Mouse (Mus musculus): ENCODE measurements around the gene Tgfbr3. TPM values are rescaled to one million over a fixed set of nuclear protein-coding genes. Genes with fewer than 3 reads are reported as not detected.
A peak's percentile ranks its signal among the peaks of the same experiment; 100 is the strongest.

The Tgfbr3 gene
- polyA plus RNA-seq, 1 experiment from 2014 or later = 24.4 TPM

DNA sequence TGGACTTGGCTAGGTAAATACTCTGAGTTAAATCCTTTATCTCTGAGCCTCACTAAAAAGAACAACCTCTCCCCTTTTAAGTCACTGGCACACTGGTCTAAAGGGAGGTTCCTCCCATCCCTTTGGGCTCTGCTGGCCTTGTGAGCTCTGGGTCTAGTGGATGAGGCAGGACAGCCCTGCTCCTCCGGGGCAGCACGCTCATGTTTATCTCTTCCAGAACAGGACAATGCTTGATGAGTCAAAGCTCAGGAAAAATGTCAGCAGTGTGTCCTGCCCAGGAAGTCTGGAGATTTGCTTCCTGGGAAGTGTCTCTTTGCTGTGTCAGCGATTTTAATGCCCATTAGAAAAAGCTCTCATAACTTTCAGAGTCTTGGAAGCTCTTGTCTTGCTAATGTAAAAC is 177.6 kb downstream of the Tgfbr3 start:
- DNase-seq (ENCODE audit: low spot score) (no peak), ATAC-seq (replicated peaks; ENCODE audit: low FRiP score, low TSS enrichment, low read depth) (no peak)
- no peak overlapping the region for H3K4me3 ChIP-seq (ENCODE audit: low read depth, low read length)
- no peak overlapping the region for H3K4me2 ChIP-seq (ENCODE audit: low read length)
- H3K27ac ChIP-seq (ENCODE audit: low read depth) = peak overlapping the region; percentile 54
- no peak overlapping the region for H3K9ac ChIP-seq (ENCODE audit: low read length)
- peaks cover 29% of the 10 kb centered on the region for H3K36me3 ChIP-seq (ENCODE audit: control insufficient read depth, insufficient read depth, low read length)
- WGBS = 18% methylated on average over 3 of the region's 3 CpGs
- H3K27me3 ChIP-seq (replicated peaks; ENCODE audit: control insufficient read depth, insufficient read depth, low read length) = no peaks in the 10 kb centered on the region
- H3K9me3 ChIP-seq (ENCODE audit: control insufficient read depth, low read length) = no peaks in the 10 kb centered on the region
- peaks cover 34% of the 10 kb centered on the region for H3K4me1 ChIP-seq (replicated peaks; ENCODE audit: control insufficient read depth, insufficient read depth, low read length)

DNA sequence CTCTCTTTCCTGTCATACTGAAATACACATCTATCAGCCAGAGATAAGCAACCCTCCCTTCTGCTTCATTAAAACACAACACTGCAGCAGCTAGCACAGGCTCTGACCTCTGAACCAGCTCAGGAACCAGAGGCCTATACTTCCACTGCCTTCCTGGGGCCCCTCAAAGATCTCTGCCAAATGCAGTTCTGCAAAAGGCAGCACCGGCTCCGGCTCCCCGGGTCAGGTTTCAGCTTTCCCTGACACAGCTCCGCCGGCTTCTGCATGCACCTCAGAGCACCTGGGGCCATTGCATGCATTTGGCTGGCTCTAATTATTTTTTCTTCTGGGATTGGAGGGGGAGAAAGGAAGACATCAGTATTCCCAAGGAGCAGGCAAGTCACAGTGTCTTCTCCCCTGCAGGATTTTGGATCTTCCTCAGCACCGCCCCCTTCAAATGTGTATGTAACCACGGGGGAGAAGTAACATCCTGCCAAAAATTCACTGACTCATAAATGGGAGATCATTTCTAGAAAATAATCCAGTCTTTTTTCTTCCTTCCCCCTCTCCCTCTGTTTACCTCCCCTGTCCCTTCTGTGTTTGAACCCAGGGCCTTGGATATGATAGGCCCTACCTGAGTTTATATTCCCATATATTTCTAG is 178.4 kb downstream of the Tgfbr3 start:
- peak overlapping the region; percentile 79 for H3K27ac ChIP-seq (ENCODE audit: low read depth)
- no peaks in the 10 kb centered on the region for H3K27me3 ChIP-seq (replicated peaks; ENCODE audit: control insufficient read depth, insufficient read depth, low read length)
- H3K4me1 ChIP-seq (replicated peaks; ENCODE audit: control insufficient read depth, insufficient read depth, low read length) = peaks cover 34% of the 10 kb centered on the region
- peaks cover 23% of the 10 kb centered on the region for H3K36me3 ChIP-seq (ENCODE audit: control insufficient read depth, insufficient read depth, low read length)
- H3K9me3 ChIP-seq (ENCODE audit: control insufficient read depth, low read length) = no peaks in the 10 kb centered on the region
- 14% methylated on average over 7 of the region's 7 CpGs for WGBS
- peak; percentile 63 for DNase-seq (ENCODE audit: low spot score)
- peak overlapping the region; percentile 15; the same call in 1 of the 2 replicates for H3K4me2 ChIP-seq (ENCODE audit: low read length)
- H3K4me3 ChIP-seq (ENCODE audit: low read depth, low read length) = no peak overlapping the region
- ATAC-seq (replicated peaks; ENCODE audit: low FRiP score, low TSS enrichment, low read depth) = peak; percentile 34; the same call in 1 of the 2 replicates
- no peak overlapping the region for H3K9ac ChIP-seq (ENCODE audit: low read length)

DNA sequence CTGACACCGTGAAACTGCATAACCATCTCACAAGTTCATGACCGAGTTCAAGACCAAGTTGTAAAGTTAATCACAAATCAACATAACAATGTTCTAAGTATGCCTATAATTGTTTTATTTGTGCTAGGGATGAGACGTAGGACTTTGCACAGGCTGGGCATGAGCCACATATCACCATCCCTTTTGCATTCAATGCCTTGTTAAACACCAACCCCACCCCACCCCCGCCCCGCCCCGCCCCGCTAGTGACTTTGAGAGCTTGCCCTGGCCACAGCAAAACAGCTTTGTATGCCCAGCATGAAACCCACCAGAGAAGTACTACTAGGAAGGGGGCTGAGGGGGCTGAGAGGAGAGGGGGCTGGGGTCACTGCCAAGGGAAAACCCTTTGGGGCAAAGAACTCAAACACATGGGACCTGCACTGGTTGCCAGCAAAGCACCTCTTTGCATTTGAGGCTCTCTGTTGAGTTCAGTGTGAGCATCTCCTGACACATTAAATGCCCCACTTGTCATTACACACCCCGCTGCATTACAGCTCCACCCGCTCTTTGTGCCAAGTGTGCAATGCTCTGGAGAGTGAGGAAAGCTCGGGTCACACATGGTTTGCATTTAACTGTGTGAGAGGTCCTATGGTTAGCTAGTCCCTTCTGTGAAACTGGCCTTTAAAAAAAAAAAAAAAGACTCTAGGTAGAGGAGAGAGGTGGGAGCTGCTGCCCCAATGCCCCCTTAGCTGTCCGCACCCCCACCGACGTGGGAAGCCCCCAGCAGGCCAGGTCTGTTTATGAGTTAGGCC is 179.1 kb downstream of the Tgfbr3 start:
- Histone ChIP-seq H3K9ac (ENCODE audit: low read length) (no peak overlapping the region), H3K27me3 (replicated peaks; ENCODE audit: control insufficient read depth, insufficient read depth, low read length) (no peaks in the 10 kb centered on the region)
- DNase-seq (ENCODE audit: low spot score) = no peak

DNA sequence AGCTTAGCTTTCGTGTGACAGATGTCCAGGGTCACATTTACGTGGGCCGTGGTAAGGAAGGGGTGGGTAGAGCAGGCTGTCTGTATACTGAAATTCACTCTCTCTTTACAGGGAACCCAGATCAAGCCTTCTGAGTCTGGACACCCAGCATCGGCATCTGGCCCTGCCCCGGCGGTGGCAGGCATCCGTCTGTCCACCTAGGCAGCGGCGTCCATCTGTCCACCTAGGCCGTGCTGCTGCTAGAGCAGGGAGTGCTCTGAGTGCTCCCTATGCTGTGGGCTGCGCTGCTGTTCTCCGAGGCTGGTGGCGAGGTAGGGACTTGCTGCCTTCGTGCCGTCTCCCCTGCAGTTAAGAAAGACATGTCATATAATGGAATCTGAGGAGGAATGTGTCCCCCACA is 180.0 kb downstream of the Tgfbr3 start:
- H3K27me3 ChIP-seq (replicated peaks; ENCODE audit: control insufficient read depth, insufficient read depth, low read length) = no peaks in the 10 kb centered on the region
- H3K9me3 ChIP-seq (ENCODE audit: control insufficient read depth, low read length) = no peaks in the 10 kb centered on the region
- DNase-seq (ENCODE audit: low spot score) = no peak
- peaks cover 23% of the 10 kb centered on the region for H3K36me3 ChIP-seq (ENCODE audit: control insufficient read depth, insufficient read depth, low read length)
- H3K4me1 ChIP-seq (replicated peaks; ENCODE audit: control insufficient read depth, insufficient read depth, low read length) = peaks cover 34% of the 10 kb centered on the region
- ATAC-seq (replicated peaks; ENCODE audit: low FRiP score, low TSS enrichment, low read depth) = no peak
- no peak overlapping the region for H3K4me3 ChIP-seq (ENCODE audit: low read depth, low read length)
- H3K27ac ChIP-seq (ENCODE audit: low read depth) = no peak overlapping the region
- no peak overlapping the region for H3K9ac ChIP-seq (ENCODE audit: low read length)
- WGBS = 82% methylated on average over 15 of the region's 15 CpGs
- H3K4me2 ChIP-seq (ENCODE audit: low read length) = no peak overlapping the region

More for the DNA sequence above, 179.1 kb downstream of the Tgfbr3 start:
- Histone ChIP-seq H3K4me3 (ENCODE audit: low read depth, low read length) (no peak overlapping the region), H3K36me3 (ENCODE audit: control insufficient read depth, insufficient read depth, low read length) (peaks cover 23% of the 10 kb centered on the region), H3K27ac (ENCODE audit: low read depth) (peak overlapping the region; percentile 79), H3K4me1 (replicated peaks; ENCODE audit: control insufficient read depth, insufficient read depth, low read length) (peaks cover 34% of the 10 kb centered on the region), H3K9me3 (ENCODE audit: control insufficient read depth, low read length) (no peaks in the 10 kb centered on the region), H3K4me2 (ENCODE audit: low read length) (no peak overlapping the region; the same call in 1 of the 2 replicates)
- ATAC-seq (replicated peaks; ENCODE audit: low FRiP score, low TSS enrichment, low read depth) = peak; percentile 2; the same call in 1 of the 2 replicates
- 46% methylated on average over 13 of the region's 13 CpGs for WGBS

GRCm38 (mm10) chr5:107106793-107107192 is 182.6 kb downstream of the Tgfbr3 start:
- Histone ChIP-seq H3K9ac (ENCODE audit: low read length) (no peak overlapping the region), H3K27ac (ENCODE audit: low read depth) (peak overlapping the region; percentile 66), H3K27me3 (replicated peaks; ENCODE audit: control insufficient read depth, insufficient read depth, low read length) (no peaks in the 10 kb centered on the region), H3K4me3 (ENCODE audit: low read depth, low read length) (no peak overlapping the region), H3K4me1 (replicated peaks; ENCODE audit: control insufficient read depth, insufficient read depth, low read length) (peaks cover 27% of the 10 kb centered on the region), H3K36me3 (ENCODE audit: control insufficient read depth, insufficient read depth, low read length) (peaks cover 18% of the 10 kb centered on the region), H3K9me3 (ENCODE audit: control insufficient read depth, low read length) (no peaks in the 10 kb centered on the region), H3K4me2 (ENCODE audit: low read length) (no peak overlapping the region)
- 39% methylated on average over 12 of the region's 12 CpGs for WGBS
- ATAC-seq (replicated peaks; ENCODE audit: low FRiP score, low TSS enrichment, low read depth) (no peak), DNase-seq (ENCODE audit: low spot score) (no peak)

DNA sequence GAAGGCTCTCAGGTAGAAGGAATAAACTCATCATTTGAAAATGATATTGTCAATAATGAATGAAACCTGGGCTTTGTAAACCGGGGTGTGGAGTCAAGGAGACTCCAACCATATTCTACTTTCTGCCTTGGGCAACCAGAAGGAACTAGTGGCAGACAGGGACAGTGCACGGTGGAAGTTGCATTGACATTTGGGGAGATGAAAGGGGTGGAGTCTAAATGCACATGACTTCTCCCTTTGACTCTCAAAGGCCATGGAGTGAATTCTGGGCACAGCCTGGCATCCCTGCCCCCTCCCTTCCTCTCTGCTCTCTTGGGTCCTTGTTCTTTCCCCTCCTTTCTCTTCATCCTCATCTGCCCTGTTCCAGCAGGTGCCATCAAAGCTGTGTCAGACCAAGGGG is 183.3 kb downstream of the Tgfbr3 start:
- ATAC-seq (replicated peaks; ENCODE audit: low FRiP score, low TSS enrichment, low read depth) = no peak
- DNase-seq (ENCODE audit: low spot score) = no peak

DNA sequence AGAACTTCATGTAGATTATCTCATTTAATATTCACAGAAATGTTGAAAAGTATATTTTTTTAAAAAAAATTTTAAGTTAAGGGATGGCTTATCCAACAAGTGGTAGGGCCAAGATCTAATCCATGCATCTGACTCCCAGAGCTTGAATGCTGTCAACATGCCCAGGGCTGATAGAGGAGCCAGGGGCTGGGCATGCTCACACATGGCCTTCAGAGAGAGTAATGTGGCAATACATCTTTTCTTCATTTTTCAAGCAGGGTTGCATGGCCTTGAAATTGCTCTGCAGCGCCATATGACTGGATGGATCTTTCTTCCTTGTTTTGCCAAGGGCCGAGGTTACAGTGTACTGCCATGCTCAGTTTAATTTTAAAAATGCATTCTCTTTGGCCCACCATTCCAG is 185.8 kb downstream of the Tgfbr3 start:
- Histone ChIP-seq H3K27ac (ENCODE audit: low read depth) (no peak overlapping the region), H3K4me2 (ENCODE audit: low read length) (no peak overlapping the region), H3K4me3 (ENCODE audit: low read depth, low read length) (no peak overlapping the region), H3K4me1 (replicated peaks; ENCODE audit: control insufficient read depth, insufficient read depth, low read length) (peaks cover 13% of the 10 kb centered on the region; the same call in 1 of the 2 replicates), H3K27me3 (replicated peaks; ENCODE audit: control insufficient read depth, insufficient read depth, low read length) (no peaks in the 10 kb centered on the region), H3K9me3 (ENCODE audit: control insufficient read depth, low read length) (no peaks in the 10 kb centered on the region), H3K36me3 (ENCODE audit: control insufficient read depth, insufficient read depth, low read length) (peaks cover 7% of the 10 kb centered on the region), H3K9ac (ENCODE audit: low read length) (no peak overlapping the region)
- no peak for DNase-seq (ENCODE audit: low spot score)
- ATAC-seq (replicated peaks; ENCODE audit: low FRiP score, low TSS enrichment, low read depth) = no peak
- WGBS = 91% methylated on average over 2 of the region's 2 CpGs

More for the DNA sequence above, 183.3 kb downstream of the Tgfbr3 start:
- Histone ChIP-seq H3K4me1 (replicated peaks; ENCODE audit: control insufficient read depth, insufficient read depth, low read length) (peaks cover 23% of the 10 kb centered on the region), H3K9me3 (ENCODE audit: control insufficient read depth, low read length) (no peaks in the 10 kb centered on the region), H3K27ac (ENCODE audit: low read depth) (no peak overlapping the region), H3K4me3 (ENCODE audit: low read depth, low read length) (no peak overlapping the region), H3K4me2 (ENCODE audit: low read length) (no peak overlapping the region), H3K9ac (ENCODE audit: low read length) (no peak overlapping the region), H3K27me3 (replicated peaks; ENCODE audit: control insufficient read depth, insufficient read depth, low read length) (no peaks in the 10 kb centered on the region), H3K36me3 (ENCODE audit: control insufficient read depth, insufficient read depth, low read length) (peaks cover 18% of the 10 kb centered on the region)
- 87% methylated on average over 2 of the region's 2 CpGs for WGBS

GRCm38 (mm10) chr5:107102916-107103315 is 186.5 kb downstream of the Tgfbr3 start:
- 67% methylated on average over 4 of the region's 4 CpGs for WGBS
- Histone ChIP-seq H3K4me2 (ENCODE audit: low read length) (no peak overlapping the region), H3K27me3 (replicated peaks; ENCODE audit: control insufficient read depth, insufficient read depth, low read length) (no peaks in the 10 kb centered on the region)

More at GRCm38 (mm10) chr5:107102916-107103315, 186.5 kb downstream of the Tgfbr3 start:
- peaks cover 13% of the 10 kb centered on the region; the same call in 1 of the 2 replicates for H3K4me1 ChIP-seq (replicated peaks; ENCODE audit: control insufficient read depth, insufficient read depth, low read length)
- no peak overlapping the region for H3K4me3 ChIP-seq (ENCODE audit: low read depth, low read length)
- no peak for ATAC-seq (replicated peaks; ENCODE audit: low FRiP score, low TSS enrichment, low read depth)
- DNase-seq (ENCODE audit: low spot score) = no peak
- no peaks in the 10 kb centered on the region for H3K9me3 ChIP-seq (ENCODE audit: control insufficient read depth, low read length)
- H3K27ac ChIP-seq (ENCODE audit: low read depth) = no peak overlapping the region
- no peak overlapping the region for H3K9ac ChIP-seq (ENCODE audit: low read length)
- H3K36me3 ChIP-seq (ENCODE audit: control insufficient read depth, insufficient read depth, low read length) = 0 out of 2 replicates have a peak, but pooled peaks cover under 1% of the 10 kb centered on the region
